Mouse (Mus musculus): ENCODE results near the gene Olfr372. TPM values are rescaled to one million over a fixed set of nuclear protein-coding genes. Genes with fewer than 3 reads are reported as not detected.
A peak's percentile ranks its signal among the peaks of the same experiment; 100 is the strongest.
"Not testable (repeated sequence)": the region's sequence is repeated elsewhere in the genome, so short reads cannot be mapped to it uniquely, and the experiment has no call there.

Gene Olfr372
- polyA plus RNA-seq, 1 experiment = not detected

DNA sequence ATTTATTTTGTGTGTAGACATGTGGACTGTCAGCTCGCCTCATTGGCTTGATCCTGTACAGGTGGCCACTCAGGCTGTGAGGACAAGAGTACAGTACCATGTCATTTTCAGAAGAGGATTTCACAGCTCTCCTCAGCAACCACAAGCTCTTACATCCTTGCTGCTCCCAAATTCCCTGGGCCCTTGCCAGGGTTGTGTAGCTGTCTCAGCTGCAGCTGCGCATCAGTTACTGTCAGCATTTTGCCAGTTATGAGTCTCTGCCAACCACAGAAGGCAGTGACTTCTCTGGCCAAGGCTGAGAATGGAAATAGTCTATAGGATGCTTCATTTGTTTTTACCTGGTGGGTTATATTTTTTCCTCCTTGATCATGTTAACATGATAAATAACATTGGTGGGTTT is 22.9 kb upstream of the Olfr372 start:
- TF ChIP-seq POLR2A (IDR thresholded peaks at IDR 0.05; ENCODE audit: borderline replicate concordance, control insufficient read depth, low read depth, low read length) (no peak), CTCF (IDR thresholded peaks at IDR 0.05; ENCODE audit: control insufficient read depth, insufficient read depth, low read length) (no peak)
- H3K27ac ChIP-seq (ENCODE audit: control insufficient read depth, insufficient read depth, low read depth, low read length, poor library complexity) = peak overlapping the region; percentile 30; the same call in 1 of the 2 replicates
- H3K4me1 ChIP-seq (ENCODE audit: control insufficient read depth, insufficient read depth, low read length) = peaks cover 8% of the 10 kb centered on the region; the same call in 1 of the 2 replicates
- WGBS = 55% methylated on average over 2 of the region's 2 CpGs
- no peak overlapping the region for H3K4me3 ChIP-seq (replicated peaks; ENCODE audit: control insufficient read depth, low read depth, low read length)

DNA sequence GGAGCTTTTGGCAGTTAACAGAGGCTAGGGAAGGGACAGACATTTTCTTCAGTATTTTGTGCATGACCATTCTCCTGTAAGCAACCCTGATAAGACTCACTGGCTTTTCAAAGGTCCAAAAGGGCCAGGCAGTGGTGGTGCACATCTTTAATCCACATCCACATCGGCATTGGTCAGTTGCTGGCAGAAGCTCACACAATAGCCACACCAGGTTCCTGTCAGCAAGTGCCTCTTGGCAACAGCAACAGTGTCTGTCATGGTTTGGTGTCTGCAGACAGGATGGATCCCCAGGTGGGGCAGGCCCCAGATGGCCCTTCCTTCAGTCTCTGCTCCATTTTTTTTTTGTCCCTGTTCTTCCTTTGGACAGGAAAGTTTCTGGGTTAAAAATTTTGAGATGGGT is 22.0 kb upstream of the Olfr372 start:
- H3K4me3 ChIP-seq (replicated peaks; ENCODE audit: control insufficient read depth, low read depth, low read length); H3K4me1 ChIP-seq (ENCODE audit: control insufficient read depth, insufficient read depth, low read length); H3K27ac ChIP-seq (ENCODE audit: control insufficient read depth, insufficient read depth, low read depth, low read length, poor library complexity): not testable (repeated sequence)
- WGBS = 80% methylated on average over 1 of the region's 1 CpGs

DNA sequence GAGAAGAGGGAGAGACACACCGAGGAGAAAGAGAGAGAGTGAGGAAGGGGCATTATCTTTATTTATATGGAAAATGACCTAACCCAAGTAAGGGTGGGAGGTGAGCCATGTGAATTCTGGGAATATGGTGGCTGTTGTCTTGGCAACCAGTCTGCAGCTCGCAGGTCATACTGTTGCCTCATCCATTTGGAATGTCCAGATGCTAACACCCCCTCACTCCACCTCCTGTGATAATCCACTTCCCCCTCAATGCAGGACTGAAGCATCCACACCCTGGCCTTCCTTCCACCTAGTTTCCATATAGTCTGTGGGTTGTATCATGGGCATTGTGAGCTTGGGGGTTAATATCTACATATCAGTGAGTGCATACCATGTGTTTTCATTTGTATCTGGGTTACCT is 21.2 kb upstream of the Olfr372 start:
- H3K4me3 ChIP-seq (replicated peaks; ENCODE audit: control insufficient read depth, low read depth, low read length) = no peak overlapping the region
- 68% methylated on average over 2 of the region's 2 CpGs for WGBS
- no peak overlapping the region for H3K27ac ChIP-seq (ENCODE audit: control insufficient read depth, insufficient read depth, low read depth, low read length, poor library complexity)
- no peak for TF ChIP-seq CTCF (IDR thresholded peaks at IDR 0.05; ENCODE audit: control insufficient read depth, insufficient read depth, low read length)
- no peak for TF ChIP-seq POLR2A (IDR thresholded peaks at IDR 0.05; ENCODE audit: borderline replicate concordance, control insufficient read depth, low read depth, low read length)
- peaks cover 8% of the 10 kb centered on the region; the same call in 1 of the 2 replicates for H3K4me1 ChIP-seq (ENCODE audit: control insufficient read depth, insufficient read depth, low read length)

DNA sequence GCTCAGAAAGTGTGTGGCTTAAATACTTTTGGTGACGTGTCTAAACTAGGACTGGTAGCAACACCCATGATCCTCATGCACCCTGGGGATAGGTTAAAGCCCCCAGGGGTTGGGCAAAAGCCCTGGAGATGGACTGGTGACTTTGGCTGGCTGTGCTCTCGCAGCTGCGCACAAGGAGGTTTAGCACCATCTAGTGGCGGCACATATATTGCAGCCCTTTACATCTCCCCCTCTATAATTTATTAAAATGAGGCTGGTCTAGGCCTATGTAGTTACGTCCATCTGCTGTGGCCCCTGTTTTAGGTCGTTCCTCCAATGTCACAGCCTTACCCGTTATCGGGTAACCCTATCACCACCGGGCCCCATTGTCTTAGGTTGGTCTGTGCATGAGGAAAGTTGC is 16.1 kb upstream of the Olfr372 start:
- not testable (repeated sequence) for H3K4me3 ChIP-seq (replicated peaks; ENCODE audit: control insufficient read depth, low read depth, low read length); H3K27ac ChIP-seq (ENCODE audit: control insufficient read depth, insufficient read depth, low read depth, low read length, poor library complexity); H3K4me1 ChIP-seq (ENCODE audit: control insufficient read depth, insufficient read depth, low read length)
- 6% methylated on average over 5 of the region's 9 CpGs for WGBS

DNA sequence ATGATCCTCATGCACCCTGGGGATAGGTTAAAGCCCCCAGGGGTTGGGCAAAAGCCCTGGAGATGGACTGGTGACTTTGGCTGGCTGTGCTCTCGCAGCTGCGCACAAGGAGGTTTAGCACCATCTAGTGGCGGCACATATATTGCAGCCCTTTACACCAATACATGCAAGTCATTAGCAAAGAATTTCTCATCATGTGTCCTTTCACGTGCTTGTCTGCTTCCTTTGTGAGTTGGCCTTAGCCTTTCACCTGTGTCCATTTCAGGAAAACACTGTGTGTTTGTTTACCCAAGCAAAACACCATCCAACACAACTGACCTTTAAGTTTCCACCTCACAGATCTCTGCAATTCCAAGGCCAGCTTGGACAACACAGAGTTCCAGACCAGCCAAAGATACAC is 8.1 kb upstream of the Olfr372 start:
- WGBS = 11% methylated on average over 4 of the region's 4 CpGs
- not testable (repeated sequence) for H3K27ac ChIP-seq (ENCODE audit: control insufficient read depth, insufficient read depth, low read depth, low read length, poor library complexity); H3K4me3 ChIP-seq (replicated peaks; ENCODE audit: control insufficient read depth, low read depth, low read length); H3K4me1 ChIP-seq (ENCODE audit: control insufficient read depth, insufficient read depth, low read length)

DNA sequence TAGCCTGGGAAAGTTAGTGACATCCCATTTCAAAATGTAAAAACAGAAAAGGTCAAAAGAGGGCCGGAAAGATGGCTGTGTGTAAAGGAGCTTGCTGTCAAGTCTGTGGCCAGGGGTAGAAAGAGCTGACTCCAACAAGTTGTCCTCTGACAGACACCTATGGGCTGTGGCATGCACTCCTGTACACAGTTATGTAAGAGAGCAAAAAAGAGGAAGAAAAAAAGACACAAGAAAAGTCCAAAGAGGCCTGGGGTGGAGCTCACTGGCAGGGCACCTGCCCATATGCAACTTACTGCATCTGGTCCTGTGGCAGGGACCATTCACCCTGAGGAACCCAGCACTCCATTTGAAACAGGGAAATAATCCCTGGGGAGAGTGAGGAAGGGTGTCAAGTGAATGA is 1.5 kb downstream of the Olfr372 start:
- H3K4me1 ChIP-seq (ENCODE audit: control insufficient read depth, insufficient read depth, low read length) = 0 out of 2 replicates have a peak, but pooled peaks cover 1% of the 10 kb centered on the region
- no peak overlapping the region for H3K4me3 ChIP-seq (replicated peaks; ENCODE audit: control insufficient read depth, low read depth, low read length)
- WGBS = 34% methylated on average over 1 of the region's 1 CpGs
- TF ChIP-seq CTCF (IDR thresholded peaks at IDR 0.05; ENCODE audit: control insufficient read depth, insufficient read depth, low read length) = no peak
- no peak for TF ChIP-seq POLR2A (IDR thresholded peaks at IDR 0.05; ENCODE audit: borderline replicate concordance, control insufficient read depth, low read depth, low read length)
- H3K27ac ChIP-seq (ENCODE audit: control insufficient read depth, insufficient read depth, low read depth, low read length, poor library complexity) = peak overlapping the region; percentile 56; the same call in 1 of the 2 replicates

DNA sequence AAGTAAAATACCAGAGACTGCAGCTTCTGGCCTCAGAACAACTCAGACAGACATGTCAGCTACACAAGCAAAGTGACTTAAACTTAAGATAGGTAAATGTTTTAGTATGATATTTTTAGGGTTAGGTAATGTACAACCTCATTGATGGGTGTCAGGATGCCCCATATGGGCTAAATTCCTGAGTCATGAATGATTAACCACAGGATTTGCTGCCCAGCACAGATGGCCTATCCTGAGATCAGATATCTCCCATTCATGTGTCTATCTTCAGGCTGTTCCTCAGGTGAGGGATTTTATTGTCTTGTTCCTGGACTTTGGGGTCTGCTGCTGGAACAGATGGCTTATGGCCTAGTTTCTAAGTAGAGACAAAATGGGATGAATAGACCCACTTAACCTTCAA is 13.6 kb downstream of the Olfr372 start:
- H3K4me3 ChIP-seq (replicated peaks; ENCODE audit: control insufficient read depth, low read depth, low read length); H3K27ac ChIP-seq (ENCODE audit: control insufficient read depth, insufficient read depth, low read depth, low read length, poor library complexity); H3K4me1 ChIP-seq (ENCODE audit: control insufficient read depth, insufficient read depth, low read length): not testable (repeated sequence)

DNA sequence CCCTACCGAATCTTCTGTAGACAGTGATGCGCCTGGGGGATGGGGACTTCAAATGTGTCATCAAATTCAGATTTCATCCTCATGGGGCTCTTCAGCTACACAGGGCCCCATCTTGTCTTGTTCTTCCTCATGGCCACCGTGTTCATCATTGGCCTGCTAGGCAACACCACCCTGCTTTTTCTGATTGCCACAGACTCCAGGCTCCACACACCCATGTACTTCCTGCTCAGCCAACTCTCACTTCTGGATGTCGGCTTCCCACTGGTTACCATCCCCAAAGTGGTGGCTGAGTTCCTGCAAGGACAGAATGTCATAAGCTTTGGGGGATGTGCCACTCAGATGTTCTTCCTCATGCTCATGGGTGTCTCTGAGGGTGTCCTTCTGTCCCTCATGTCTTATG is 16.6 kb downstream of the Olfr372 start:
- WGBS = 68% methylated on average over 3 of the region's 4 CpGs
- not testable (repeated sequence) for H3K4me3 ChIP-seq (replicated peaks; ENCODE audit: control insufficient read depth, low read depth, low read length); H3K4me1 ChIP-seq (ENCODE audit: control insufficient read depth, insufficient read depth, low read length); H3K27ac ChIP-seq (ENCODE audit: control insufficient read depth, insufficient read depth, low read depth, low read length, poor library complexity)

DNA sequence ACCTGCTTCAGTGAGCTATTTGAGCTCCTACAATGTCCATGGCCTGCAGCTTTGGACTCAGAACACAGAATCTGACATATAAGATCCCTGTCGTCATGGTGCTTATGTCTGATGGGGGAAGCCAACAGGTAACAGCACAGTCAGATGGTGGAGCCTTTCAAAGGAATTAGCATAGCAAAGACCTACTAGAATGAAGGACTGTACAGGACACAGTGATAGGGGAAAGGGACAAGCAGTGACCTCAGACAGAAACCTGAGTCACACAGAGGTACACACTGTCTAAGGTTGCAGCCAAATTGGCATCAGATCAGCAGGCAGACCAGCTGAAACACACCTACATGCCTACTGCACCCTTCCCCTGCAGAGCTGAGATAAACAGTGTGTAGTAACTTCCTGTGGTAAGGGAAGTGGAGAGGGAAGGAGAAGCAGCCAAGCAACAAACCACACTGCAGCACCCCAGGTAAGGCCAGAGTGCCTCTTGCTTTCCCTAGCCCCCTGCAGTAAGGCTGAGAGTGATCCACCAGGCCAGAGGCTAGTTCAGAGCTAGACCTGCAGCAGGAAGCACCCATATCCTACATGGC is 25.9 kb downstream of the Olfr372 start:
- not testable (repeated sequence) for H3K4me1 ChIP-seq (ENCODE audit: control insufficient read depth, insufficient read depth, low read length); H3K4me3 ChIP-seq (replicated peaks; ENCODE audit: control insufficient read depth, low read depth, low read length)
- WGBS = 40% methylated on average over 1 of the region's 1 CpGs
- H3K27ac ChIP-seq (ENCODE audit: control insufficient read depth, insufficient read depth, low read depth, low read length, poor library complexity) = peak overlapping the region; percentile 84

DNA sequence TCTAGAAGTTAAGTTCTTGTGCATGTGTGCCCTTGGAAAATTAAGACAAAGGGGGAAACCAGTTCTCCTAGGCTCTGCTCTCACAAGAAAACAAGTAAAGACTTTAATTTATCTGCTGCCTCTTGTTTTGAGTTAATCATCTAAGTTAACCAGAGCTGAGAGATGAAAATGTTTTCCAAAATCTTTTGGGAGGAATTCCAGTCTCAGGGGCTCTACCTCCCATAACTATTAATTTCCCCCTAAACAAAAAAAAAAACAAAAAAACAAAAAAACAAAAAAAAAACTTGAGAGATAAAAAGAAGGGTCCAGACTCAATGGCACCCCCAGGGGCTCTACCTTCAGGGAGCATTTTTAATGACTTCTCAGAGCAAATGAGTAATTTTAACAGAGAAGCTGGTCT is 41.9 kb downstream of the Olfr372 start, which contains the start of gene Olfr373:
Gene Olfr373, plus strand, starts transcription at position 301 of the 400 bp plus-strand sequence.
- not testable (repeated sequence) for H3K4me3 ChIP-seq (replicated peaks; ENCODE audit: control insufficient read depth, low read depth, low read length); H3K27ac ChIP-seq (ENCODE audit: control insufficient read depth, insufficient read depth, low read depth, low read length, poor library complexity); H3K4me1 ChIP-seq (ENCODE audit: control insufficient read depth, insufficient read depth, low read length)
